Mouse (Mus musculus): ENCODE measurements around the gene Glt28d2. TPM values are rescaled to one million over a fixed set of nuclear protein-coding genes. Genes with fewer than 3 reads are reported as not detected.

Glt28d2 gene
- total RNA-seq, 1 experiment from 2014 or later: 1.9 TPM

- no peak for DNase-seq
These were observed 8.4 kb downstream of the Glt28d2 start for GRCm38 (mm10) chr3:85878911-85879310.

- no peak for DNase-seq
These were observed 23.3 kb downstream of the Glt28d2 start for GRCm38 (mm10) chr3:85863996-85864395.

GRCm38 (mm10) chr3:85862886-85863285, 24.4 kb downstream of the Glt28d2 start:
- DNase-seq: no peak

GRCm38 (mm10) chr3:85860996-85861395, 26.3 kb downstream of the Glt28d2 start:
- no peak for DNase-seq

- DNase-seq: no peak
These were observed 28.0 kb downstream of the Glt28d2 start for GRCm38 (mm10) chr3:85859311-85859710.

GRCm38 (mm10) chr3:85858140-85859135, 28.9 kb downstream of the Glt28d2 start:
- DNase-seq: no peak

GRCm38 (mm10) chr3:85857083-85857482, 30.2 kb downstream of the Glt28d2 start:
- DNase-seq: no peak

- DNase-seq: no peak
These were observed 31.4 kb downstream of the Glt28d2 start for GRCm38 (mm10) chr3:85855947-85856346.

- no peak for DNase-seq
These were observed 32.3 kb downstream of the Glt28d2 start for GRCm38 (mm10) chr3:85855043-85855442.

GRCm38 (mm10) chr3:85854143-85854542, 33.2 kb downstream of the Glt28d2 start:
- DNase-seq: no peak

GRCm38 (mm10) chr3:85853715-85854114, 33.6 kb downstream of the Glt28d2 start:
- DNase-seq: no peak

- no peak for DNase-seq
These were observed 37.2 kb downstream of the Glt28d2 start for GRCm38 (mm10) chr3:85850079-85850478.

GRCm38 (mm10) chr3:85846316-85846715, 41.0 kb downstream of the Glt28d2 start:
- DNase-seq: no peak

- DNase-seq: no peak
These were observed 42.0 kb downstream of the Glt28d2 start for GRCm38 (mm10) chr3:85845341-85845740.

- DNase-seq: no peak
These were observed 44.5 kb downstream of the Glt28d2 start for GRCm38 (mm10) chr3:85842881-85843218.

- no peak for DNase-seq
These were observed 45.0 kb downstream of the Glt28d2 start for GRCm38 (mm10) chr3:85842177-85842880.

GRCm38 (mm10) chr3:85841454-85842176, 45.7 kb downstream of the Glt28d2 start:
- DNase-seq: no peak

GRCm38 (mm10) chr3:85833627-85834026, 53.7 kb downstream of the Glt28d2 start:
- no peak for DNase-seq

GRCm38 (mm10) chr3:85832490-85833155, 54.7 kb downstream of the Glt28d2 start:
- no peak for DNase-seq

- no peak for DNase-seq
These were observed 55.5 kb downstream of the Glt28d2 start for GRCm38 (mm10) chr3:85831785-85832184.

- DNase-seq: peak; percentile 28
These were observed 58.3 kb downstream of the Glt28d2 start for GRCm38 (mm10) chr3:85829047-85829446.

- DNase-seq: no peak
These were observed 59.5 kb downstream of the Glt28d2 start for GRCm38 (mm10) chr3:85827815-85828214.

All from adrenal gland, postnatal 14 days (tissue).